Mouse (Mus musculus): ENCODE measurements around the gene Tdrkh. TPM values are rescaled to one million over a fixed set of nuclear protein-coding genes. Genes with fewer than 3 reads are reported as not detected.

The Tdrkh gene
- polyA plus RNA-seq, 1 experiment, result 0.15 TPM

GRCm38 (mm10) chr3:94405561-94405960 is 7.5 kb upstream of the Tdrkh start:
- no peaks in the 10 kb centered on the region for H3K36me3 ChIP-seq (ENCODE audit: control insufficient read depth, insufficient read depth, low read length)
- TF ChIP-seq CTCF (IDR thresholded peaks at IDR 0.05; ENCODE audit: extremely low read depth, insufficient read depth, insufficient read length, insufficient replicate concordance) (no peak), POLR2A (IDR thresholded peaks at IDR 0.05; ENCODE audit: low read depth, low read length) (no peak)
- WGBS, result 81% methylated on average over 4 of the region's 4 CpGs
- DNase-seq (ENCODE audit: low read depth in 1 of 2, low spot score in 2 of 2), result no peak
- H3K27ac ChIP-seq (ENCODE audit: insufficient read depth, low read length), result no peak overlapping the region
- H3K4me1 ChIP-seq (ENCODE audit: control insufficient read depth, insufficient read depth, insufficient read length), result no peaks in the 10 kb centered on the region
- H3K4me3 ChIP-seq (ENCODE audit: extremely low read depth, insufficient read depth, insufficient read length), result no peak overlapping the region
- H3K27me3 ChIP-seq (ENCODE audit: control insufficient read depth, insufficient read depth, low read length), result no peaks in the 10 kb centered on the region

DNA sequence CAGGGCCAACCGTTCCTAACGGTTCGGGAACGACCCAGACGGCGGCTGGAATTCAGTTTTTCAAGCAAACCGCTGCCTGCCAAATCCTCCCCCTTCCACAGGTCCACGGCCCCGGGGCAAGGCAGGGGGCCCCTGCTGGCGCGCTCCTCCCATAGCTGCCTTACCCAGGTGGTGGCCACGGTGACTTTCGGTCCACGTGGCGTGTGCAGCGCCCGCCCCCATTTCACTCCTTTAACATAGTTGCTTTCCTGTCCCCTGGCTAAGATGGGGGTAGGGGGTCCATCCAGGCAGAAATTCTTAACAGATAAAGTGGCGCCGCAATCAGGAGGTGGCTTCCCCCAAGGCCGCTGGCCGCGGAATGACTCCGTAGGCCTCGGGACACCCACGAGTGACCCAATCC is 543 bp upstream of the Tdrkh start:
- H3K36me3 ChIP-seq (ENCODE audit: control insufficient read depth, insufficient read depth, low read length), result no peaks in the 10 kb centered on the region
- 7% methylated on average over 25 of the region's 25 CpGs for WGBS
- no peak for DNase-seq (ENCODE audit: low read depth in 1 of 2, low spot score in 2 of 2)
- H3K27me3 ChIP-seq (ENCODE audit: control insufficient read depth, insufficient read depth, low read length), result 0 out of 2 replicates have a peak, but pooled peaks cover 1% of the 10 kb centered on the region
- no peak overlapping the region for H3K27ac ChIP-seq (ENCODE audit: insufficient read depth, low read length)
- H3K4me1 ChIP-seq (ENCODE audit: control insufficient read depth, insufficient read depth, insufficient read length), result peaks cover 3% of the 10 kb centered on the region; the same call in 1 of the 2 replicates
- no peak for TF ChIP-seq POLR2A (IDR thresholded peaks at IDR 0.05; ENCODE audit: low read depth, low read length)
- TF ChIP-seq CTCF (IDR thresholded peaks at IDR 0.05; ENCODE audit: extremely low read depth, insufficient read depth, insufficient read length, insufficient replicate concordance), result no peak
- peak overlapping the region; percentile 67 for H3K4me3 ChIP-seq (ENCODE audit: extremely low read depth, insufficient read depth, insufficient read length)

DNA sequence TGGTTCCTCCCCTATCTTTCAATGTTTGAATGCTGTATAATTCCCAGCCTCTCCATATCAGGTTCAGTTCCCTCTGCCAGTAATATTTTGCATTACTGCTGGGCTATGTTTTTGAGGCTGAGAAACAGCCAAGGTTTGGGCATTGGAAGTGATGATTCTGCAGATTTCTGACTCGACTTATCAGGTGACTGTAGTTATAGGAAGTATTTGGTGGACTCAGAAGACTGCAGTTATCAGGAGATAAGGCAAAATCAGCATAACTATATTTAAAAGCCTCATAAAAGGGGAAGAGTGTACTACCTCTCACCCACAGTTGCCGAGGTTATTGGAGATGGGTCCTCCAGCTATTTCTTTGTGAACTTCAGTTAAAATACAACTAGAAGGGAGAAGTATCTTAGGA is 17.9 kb downstream of the Tdrkh start:
- H3K4me1 ChIP-seq (ENCODE audit: control insufficient read depth, insufficient read depth, insufficient read length), result no peaks in the 10 kb centered on the region
- TF ChIP-seq POLR2A (IDR thresholded peaks at IDR 0.05; ENCODE audit: low read depth, low read length) (no peak), CTCF (IDR thresholded peaks at IDR 0.05; ENCODE audit: extremely low read depth, insufficient read depth, insufficient read length, insufficient replicate concordance) (no peak)
- no peaks in the 10 kb centered on the region for H3K36me3 ChIP-seq (ENCODE audit: control insufficient read depth, insufficient read depth, low read length)
- no peaks in the 10 kb centered on the region for H3K27me3 ChIP-seq (ENCODE audit: control insufficient read depth, insufficient read depth, low read length)
- 28% methylated on average over 2 of the region's 2 CpGs for WGBS
- no peak for DNase-seq (ENCODE audit: low read depth in 1 of 2, low spot score in 2 of 2)
- no peak overlapping the region for H3K4me3 ChIP-seq (ENCODE audit: extremely low read depth, insufficient read depth, insufficient read length)
- no peak overlapping the region for H3K27ac ChIP-seq (ENCODE audit: insufficient read depth, low read length)

GRCm38 (mm10) chr3:94434305-94434704 is 21.2 kb downstream of the Tdrkh start:
- no peaks in the 10 kb centered on the region for H3K27me3 ChIP-seq (ENCODE audit: control insufficient read depth, insufficient read depth, low read length)
- no peak for DNase-seq (ENCODE audit: low read depth in 1 of 2, low spot score in 2 of 2)
- H3K27ac ChIP-seq (ENCODE audit: insufficient read depth, low read length), result no peak overlapping the region
- no peaks in the 10 kb centered on the region for H3K36me3 ChIP-seq (ENCODE audit: control insufficient read depth, insufficient read depth, low read length)
- no peaks in the 10 kb centered on the region for H3K4me1 ChIP-seq (ENCODE audit: control insufficient read depth, insufficient read depth, insufficient read length)
- TF ChIP-seq CTCF (IDR thresholded peaks at IDR 0.05; ENCODE audit: extremely low read depth, insufficient read depth, insufficient read length, insufficient replicate concordance), result no peak
- no peak for TF ChIP-seq POLR2A (IDR thresholded peaks at IDR 0.05; ENCODE audit: low read depth, low read length)
- no peak overlapping the region for H3K4me3 ChIP-seq (ENCODE audit: extremely low read depth, insufficient read depth, insufficient read length)
- 90% methylated on average over 2 of the region's 2 CpGs for WGBS

- Histone ChIP-seq H3K36me3 (ENCODE audit: control insufficient read depth, insufficient read depth, low read length) (no peaks in the 10 kb centered on the region), H3K4me1 (ENCODE audit: control insufficient read depth, insufficient read depth, insufficient read length) (no peaks in the 10 kb centered on the region), H3K27ac (ENCODE audit: insufficient read depth, low read length) (no peak overlapping the region), H3K4me3 (ENCODE audit: extremely low read depth, insufficient read depth, insufficient read length) (no peak overlapping the region), H3K27me3 (ENCODE audit: control insufficient read depth, insufficient read depth, low read length) (no peaks in the 10 kb centered on the region)
- no peak for TF ChIP-seq POLR2A (IDR thresholded peaks at IDR 0.05; ENCODE audit: low read depth, low read length)
- no peak for DNase-seq (ENCODE audit: low read depth in 1 of 2, low spot score in 2 of 2)
- 90% methylated on average over 9 of the region's 9 CpGs for WGBS
Observed at GRCm38 (mm10) chr3:94436420-94436819, 23.3 kb downstream of the Tdrkh start.

GRCm38 (mm10) chr3:94441182-94441581 is 28.1 kb downstream of the Tdrkh start:
- Histone ChIP-seq H3K4me3 (ENCODE audit: extremely low read depth, insufficient read depth, insufficient read length) (no peak overlapping the region), H3K27me3 (ENCODE audit: control insufficient read depth, insufficient read depth, low read length) (no peaks in the 10 kb centered on the region), H3K4me1 (ENCODE audit: control insufficient read depth, insufficient read depth, insufficient read length) (peaks cover 4% of the 10 kb centered on the region), H3K27ac (ENCODE audit: insufficient read depth, low read length) (no peak overlapping the region), H3K36me3 (ENCODE audit: control insufficient read depth, insufficient read depth, low read length) (peaks cover 6% of the 10 kb centered on the region)
- 41% methylated on average over 3 of the region's 3 CpGs for WGBS
- no peak for DNase-seq (ENCODE audit: low read depth in 1 of 2, low spot score in 2 of 2)
- TF ChIP-seq POLR2A (IDR thresholded peaks at IDR 0.05; ENCODE audit: low read depth, low read length) (no peak), CTCF (IDR thresholded peaks at IDR 0.05; ENCODE audit: extremely low read depth, insufficient read depth, insufficient read length, insufficient replicate concordance) (no peak)

DNA sequence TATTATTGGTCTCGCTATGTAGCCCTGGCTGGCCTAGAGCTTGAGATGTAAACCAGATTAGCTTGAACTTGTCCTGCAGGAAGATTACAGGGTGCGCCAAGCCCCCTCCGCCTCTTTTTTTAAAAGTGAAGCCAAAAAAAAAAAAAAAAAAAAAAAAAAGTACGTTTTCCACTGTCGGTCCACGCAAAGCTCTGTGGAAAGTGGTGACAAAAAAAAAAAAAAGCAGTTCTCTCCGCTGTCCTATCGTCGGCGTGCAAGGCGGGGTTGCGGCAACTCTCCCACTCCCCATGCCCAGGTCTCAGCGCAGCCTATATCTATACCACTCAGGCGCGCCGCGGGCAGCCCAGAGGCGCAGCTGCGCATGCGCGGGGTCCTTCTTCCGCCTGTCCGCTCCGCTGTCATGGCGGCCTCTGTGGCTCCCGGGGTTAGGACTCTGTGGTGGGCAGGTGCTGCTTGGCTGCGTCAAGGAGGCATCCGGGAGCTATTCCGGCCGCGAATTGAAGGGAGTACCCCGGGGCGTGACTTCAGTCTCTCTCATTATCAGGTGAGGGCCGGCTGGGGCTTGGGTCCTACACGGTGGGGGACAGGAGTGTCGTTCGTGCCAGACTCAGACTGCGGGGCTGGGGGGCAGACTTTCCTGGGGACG is 30.0 kb downstream of the Tdrkh start, which contains the start of gene Mrpl9:
Gene Mrpl9, plus strand, starts transcription at position 368 of the 646 bp plus-strand sequence.
- peak; percentile 82 to 94 for DNase-seq (ENCODE audit: low read depth in 1 of 2, low spot score in 2 of 2)
- Histone ChIP-seq H3K4me3 (ENCODE audit: extremely low read depth, insufficient read depth, insufficient read length) (peak within 1 kb of the TSS; percentile 97), H3K4me1 (ENCODE audit: control insufficient read depth, insufficient read depth, insufficient read length) (peaks cover 4% of the 10 kb centered on the region), H3K27ac (ENCODE audit: insufficient read depth, low read length) (peak within 1 kb of the TSS; percentile 78), H3K36me3 (ENCODE audit: control insufficient read depth, insufficient read depth, low read length) (peaks cover 23% of the 10 kb centered on the region), H3K27me3 (ENCODE audit: control insufficient read depth, insufficient read depth, low read length) (no peaks in the 10 kb centered on the region)
- no peak for TF ChIP-seq CTCF (IDR thresholded peaks at IDR 0.05; ENCODE audit: extremely low read depth, insufficient read depth, insufficient read length, insufficient replicate concordance)
- peak; percentile 91 for TF ChIP-seq POLR2A (IDR thresholded peaks at IDR 0.05; ENCODE audit: low read depth, low read length)
- WGBS, result under 1% methylated on average over 39 of the region's 39 CpGs

All from spleen, adult 2 months (tissue).